Mouse (Mus musculus): Measurements from ENCODE around the gene Rnf157.

Rnf157 gene

DNA sequence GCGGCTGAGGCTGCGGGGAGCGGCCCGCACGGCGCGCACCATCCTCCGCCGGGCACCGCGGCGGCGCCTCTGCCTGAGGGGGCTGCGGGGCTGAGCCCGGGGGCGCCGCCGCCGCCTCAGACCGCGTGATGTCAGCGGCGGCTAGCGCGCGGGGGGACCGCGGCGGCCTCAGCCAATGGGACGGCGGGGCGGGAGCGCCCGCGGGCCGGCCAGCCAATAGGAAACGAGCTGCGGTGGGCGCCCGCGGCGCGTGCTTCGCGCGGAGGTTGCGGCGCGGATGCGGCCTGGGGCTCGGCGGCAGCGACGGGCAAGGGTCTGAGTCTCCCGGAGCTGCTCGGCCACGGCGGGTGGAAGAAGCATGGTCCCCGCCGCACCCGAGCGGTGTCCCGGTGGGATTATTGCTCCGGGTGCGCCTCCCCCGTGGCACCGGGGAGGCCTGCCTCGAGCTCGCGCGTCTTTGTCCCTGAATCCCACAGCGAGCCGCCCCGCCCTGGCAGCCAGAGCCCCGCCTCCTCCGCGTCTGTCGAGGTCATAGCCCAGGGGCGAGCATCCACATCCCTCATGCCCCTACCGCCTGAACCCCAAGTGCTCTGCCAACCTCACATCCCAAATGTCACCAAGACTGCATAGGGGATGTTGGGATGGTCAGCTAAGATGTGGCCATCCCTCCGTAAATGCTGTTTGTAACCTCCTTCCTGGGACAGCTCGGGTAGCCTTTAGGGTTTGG is at the start of gene Rnf157:
Rnf157 (minus strand) TSS at position 129 of the 727 bp plus-strand sequence.
- DNase-seq (ENCODE audit: low read depth, low spot score) = peak; percentile 95

DNA sequence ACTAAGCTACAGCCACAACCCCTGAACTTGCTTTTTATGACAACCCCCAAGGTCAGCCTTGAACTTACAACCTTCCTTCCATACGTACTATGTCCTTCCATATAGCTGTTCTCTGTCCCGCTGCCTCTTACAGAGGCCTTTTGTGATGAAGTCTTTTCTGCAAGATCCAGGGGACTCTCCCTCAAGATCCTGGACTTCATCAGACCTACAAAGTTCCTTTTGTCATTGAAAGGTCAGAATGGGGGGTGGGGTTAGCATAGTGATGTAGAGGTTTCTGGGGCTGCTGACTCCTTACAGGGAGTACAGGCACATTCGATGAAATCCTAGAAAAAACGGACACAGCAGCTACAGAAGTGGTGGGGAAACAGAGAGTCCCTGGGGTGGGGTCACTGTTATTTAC is 47.0 kb upstream of the Rnf157 start:
- no peak for DNase-seq (ENCODE audit: low read depth, low spot score)

- no peak for DNase-seq (ENCODE audit: low read depth, low spot score)
Measured at GRCm38 (mm10) chr11:116456234-116456633, 43.4 kb upstream of the Rnf157 start.

DNA sequence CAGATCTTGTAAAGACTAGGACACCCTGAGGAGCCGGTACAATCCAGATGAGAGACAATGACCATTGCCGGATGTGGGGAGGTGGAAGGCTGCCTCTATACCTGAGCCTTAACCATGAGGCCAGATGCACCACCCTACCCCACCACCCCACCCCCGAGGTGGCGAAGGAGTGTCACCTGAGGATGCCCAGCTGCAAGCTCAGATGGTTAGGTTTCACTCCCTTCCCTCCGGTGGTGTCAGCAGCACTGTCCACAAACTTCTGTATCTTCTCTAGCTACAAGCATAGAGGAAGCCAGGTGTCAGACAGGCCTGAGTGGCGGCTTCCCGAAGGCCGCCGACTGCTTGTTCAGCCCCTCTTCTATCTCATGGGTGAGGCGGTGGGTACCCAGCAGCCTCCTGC is 41.1 kb upstream of the Rnf157 start:
- DNase-seq (ENCODE audit: low read depth, low spot score) = no peak

GRCm38 (mm10) chr11:116449341-116449740 is 36.5 kb upstream of the Rnf157 start:
- no peak for DNase-seq (ENCODE audit: low read depth, low spot score)

GRCm38 (mm10) chr11:116447822-116448221 is 35.0 kb upstream of the Rnf157 start:
- DNase-seq (ENCODE audit: low read depth, low spot score) = no peak

DNA sequence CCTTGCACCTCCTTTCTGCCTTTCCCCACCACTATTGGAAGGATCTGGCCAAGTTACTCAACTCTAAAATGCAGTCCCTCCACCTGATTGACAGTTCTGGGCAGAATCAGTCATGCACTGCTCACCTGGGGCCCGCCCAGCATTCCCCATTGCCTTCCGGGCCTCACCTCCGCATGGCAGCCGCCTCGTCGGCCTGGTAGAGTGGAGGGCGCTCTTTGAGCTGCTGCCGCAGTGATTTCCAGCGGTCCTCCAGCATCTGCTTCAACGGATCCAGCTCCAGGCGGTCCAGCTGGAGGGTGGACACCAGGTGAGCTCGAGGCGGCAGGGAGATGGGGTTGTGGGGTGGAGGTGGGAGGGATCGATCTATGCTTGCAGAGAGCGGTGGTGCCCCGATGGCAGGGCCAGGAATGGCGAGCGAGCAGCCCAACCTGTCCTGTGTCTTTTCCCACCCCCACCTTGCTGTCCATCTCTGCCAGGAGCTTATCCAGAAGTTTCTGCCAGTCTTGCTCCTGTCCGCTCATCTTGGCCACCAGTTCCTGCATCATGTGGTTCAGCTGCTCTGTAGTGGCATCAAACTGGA is 33.6 kb upstream of the Rnf157 start:
- no peak for DNase-seq (ENCODE audit: low read depth, low spot score)

- peak; percentile 81 for DNase-seq (ENCODE audit: low read depth, low spot score)
Measured at GRCm38 (mm10) chr11:116445596-116446307, 32.9 kb upstream of the Rnf157 start.

GRCm38 (mm10) chr11:116443935-116444334 is 31.1 kb upstream of the Rnf157 start:
- DNase-seq (ENCODE audit: low read depth, low spot score) = no peak

- no peak for DNase-seq (ENCODE audit: low read depth, low spot score)
Measured at GRCm38 (mm10) chr11:116443311-116443710, 30.5 kb upstream of the Rnf157 start.

GRCm38 (mm10) chr11:116442867-116443177 is 30.0 kb upstream of the Rnf157 start:
- no peak for DNase-seq (ENCODE audit: low read depth, low spot score)

DNA sequence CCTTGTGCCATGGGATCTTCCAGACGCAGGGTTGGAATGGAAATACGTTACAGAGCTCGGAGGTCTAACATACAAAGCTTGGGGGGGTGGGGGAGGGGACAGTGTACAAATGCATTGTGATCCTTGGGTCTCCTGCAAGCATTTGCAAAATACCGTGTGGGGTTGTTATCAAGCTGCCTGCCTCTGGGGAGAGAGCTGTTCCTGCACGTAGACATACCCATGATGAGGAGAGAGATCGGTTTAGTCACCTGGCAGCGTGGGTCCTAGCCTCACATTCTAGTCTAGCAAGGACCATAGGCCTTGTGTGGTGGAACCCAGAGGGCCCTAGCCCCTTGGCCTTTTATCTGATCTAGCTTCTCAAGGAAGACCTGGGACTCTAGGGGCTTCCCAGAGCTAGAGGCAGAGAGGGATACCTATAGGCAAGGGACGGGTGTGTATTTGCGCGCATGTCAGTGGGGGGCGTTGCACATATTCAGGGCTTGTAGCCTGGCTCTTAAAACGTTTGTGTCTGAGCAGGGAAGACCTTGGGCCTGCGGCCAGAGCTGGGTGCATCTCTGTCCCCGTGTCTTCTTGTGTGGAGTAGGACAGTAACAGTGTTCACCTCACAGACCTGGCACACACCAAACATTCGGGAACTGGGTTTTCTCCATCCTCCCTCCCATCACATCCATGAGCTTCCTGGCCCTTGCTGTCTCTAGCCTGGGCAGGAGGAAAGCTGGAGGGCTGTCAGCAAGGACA is 29.5 kb upstream of the Rnf157 start:
- DNase-seq (ENCODE audit: low read depth, low spot score) = no peak

GRCm38 (mm10) chr11:116440408-116441068 is 27.7 kb upstream of the Rnf157 start:
- DNase-seq (ENCODE audit: low read depth, low spot score) = no peak

DNA sequence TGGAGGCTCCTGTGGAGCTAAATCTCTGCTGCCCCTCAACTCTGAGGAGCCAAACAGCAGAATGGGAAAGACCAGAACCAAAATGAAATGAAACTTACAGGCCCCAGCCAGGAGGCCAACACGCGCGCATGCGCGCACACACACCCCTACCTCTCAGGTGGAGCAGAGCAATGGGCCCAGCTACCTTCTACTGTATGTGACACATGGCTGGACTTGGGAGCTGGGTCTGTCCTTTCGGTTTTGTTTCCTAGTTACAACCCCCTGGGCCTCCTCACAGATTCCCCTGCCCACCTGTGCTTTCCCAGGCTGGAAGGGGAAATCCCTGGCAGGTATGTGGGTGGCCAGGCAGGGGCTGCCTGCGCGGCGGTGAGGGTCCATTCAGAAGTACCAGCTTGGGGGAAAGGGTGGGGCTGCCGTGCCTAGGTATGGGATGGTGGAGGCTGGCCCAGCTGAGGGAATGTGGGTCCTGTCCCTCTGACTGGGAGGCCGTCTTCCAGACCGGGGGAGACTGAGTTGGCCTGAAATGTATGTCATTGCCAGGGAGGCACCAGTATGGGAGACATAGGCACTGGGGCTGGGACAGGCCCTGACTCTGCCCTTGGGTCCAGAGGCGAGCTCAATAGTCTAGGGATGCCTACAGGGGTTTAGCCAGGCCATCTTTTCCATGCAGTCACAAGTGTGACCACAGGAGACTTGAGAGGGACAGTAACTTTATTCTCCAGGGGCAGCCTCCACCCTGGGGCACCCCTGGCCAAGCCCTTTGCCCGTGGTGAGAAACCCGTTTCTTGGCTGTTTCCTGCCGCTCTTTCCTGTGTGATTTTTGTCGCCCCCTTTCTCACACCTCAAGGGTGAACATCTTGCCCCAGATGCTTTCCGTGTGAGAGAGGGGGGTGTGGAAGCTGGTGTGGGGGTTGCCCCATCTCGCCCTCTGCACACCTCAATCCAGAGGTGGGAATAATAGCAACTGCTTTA is 26.7 kb upstream of the Rnf157 start:
- DNase-seq (ENCODE audit: low read depth, low spot score) = peak; percentile 68

GRCm38 (mm10) chr11:116437541-116437940 is 24.7 kb upstream of the Rnf157 start:
- DNase-seq (ENCODE audit: low read depth, low spot score) = no peak

- DNase-seq (ENCODE audit: low read depth, low spot score) = no peak
Measured at GRCm38 (mm10) chr11:116436725-116437331, 24.0 kb upstream of the Rnf157 start.

DNA sequence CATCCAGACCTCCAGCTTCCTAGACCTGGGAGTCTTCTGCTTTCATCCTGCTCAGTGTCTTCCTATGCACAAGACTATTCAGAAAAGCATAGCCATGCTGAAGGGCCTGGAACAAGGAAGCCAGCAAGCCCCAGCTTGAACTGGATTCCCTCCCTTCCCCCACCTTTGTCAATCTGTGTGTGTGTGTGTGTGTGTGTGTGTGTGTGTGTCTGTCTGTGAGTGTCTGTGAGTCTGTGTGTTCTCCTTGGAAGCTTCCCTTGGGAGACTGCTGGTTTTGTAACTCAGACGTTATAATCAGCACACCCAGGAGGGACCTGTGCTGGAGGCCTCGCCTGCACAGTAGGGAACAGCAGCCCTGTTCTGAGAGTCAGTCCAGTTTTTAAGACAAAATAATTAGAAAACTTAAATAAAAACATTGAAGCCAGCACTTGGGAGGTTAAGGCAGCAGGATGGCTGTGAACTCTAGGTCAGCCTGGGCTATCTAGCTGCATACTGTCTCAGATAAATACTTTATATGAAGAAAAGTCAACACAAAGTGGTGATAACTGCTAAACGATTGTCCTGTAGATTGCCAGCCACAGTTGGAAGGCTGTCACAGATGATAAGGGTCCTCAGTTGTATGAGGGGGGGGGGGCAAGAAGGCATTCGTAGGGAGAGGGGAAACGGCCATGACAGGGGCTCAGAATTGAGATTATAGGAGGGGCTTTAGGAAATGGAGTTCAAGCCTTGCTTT is 23.3 kb upstream of the Rnf157 start:
- no peak for DNase-seq (ENCODE audit: low read depth, low spot score)

- no peak for DNase-seq (ENCODE audit: low read depth, low spot score)
Measured at GRCm38 (mm10) chr11:116434967-116435752, 22.3 kb upstream of the Rnf157 start.
